Mouse (Mus musculus): ENCODE results near the gene Mybl2. TPM values are rescaled to one million over a fixed set of nuclear protein-coding genes. Genes with fewer than 3 reads are reported as not detected.

Gene Mybl2
- polyA plus RNA-seq (2014; fragmentation: Illumina TruSeq; extraction: RNeasy Lipid Tissue Mini Kit (QIAGEN cat#74804); ENCODE audit: low read depth, low replicate concordance) = 1.1 TPM

DNA sequence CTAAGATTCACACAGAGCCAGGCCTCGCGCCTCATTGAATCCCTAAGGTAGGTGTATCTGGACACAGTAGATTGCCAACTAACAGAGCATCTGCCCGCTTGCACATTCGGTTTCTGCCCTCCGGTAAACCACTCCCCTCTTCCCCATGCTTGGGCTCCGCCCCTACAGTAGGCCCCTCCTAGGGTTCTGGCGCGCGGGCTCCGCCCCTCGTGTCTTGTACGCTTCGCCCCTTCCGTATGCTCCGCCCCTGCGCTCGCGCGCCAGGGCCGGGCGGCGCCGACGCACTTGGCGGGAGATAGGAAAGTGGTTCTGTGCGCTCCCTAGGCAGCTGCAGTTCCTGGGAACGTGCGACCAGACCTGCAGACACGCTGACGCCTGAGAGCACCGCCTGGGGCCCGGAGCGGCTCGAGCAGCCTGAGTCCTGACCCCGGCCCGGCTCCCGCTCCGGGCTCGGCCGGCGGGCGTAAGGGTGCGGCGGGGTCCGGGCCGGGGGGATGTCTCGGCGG, at the start of gene Mybl2:
TSS of gene Mybl2 (plus strand) at position 353 of the 506 bp plus-strand sequence.

DNA sequence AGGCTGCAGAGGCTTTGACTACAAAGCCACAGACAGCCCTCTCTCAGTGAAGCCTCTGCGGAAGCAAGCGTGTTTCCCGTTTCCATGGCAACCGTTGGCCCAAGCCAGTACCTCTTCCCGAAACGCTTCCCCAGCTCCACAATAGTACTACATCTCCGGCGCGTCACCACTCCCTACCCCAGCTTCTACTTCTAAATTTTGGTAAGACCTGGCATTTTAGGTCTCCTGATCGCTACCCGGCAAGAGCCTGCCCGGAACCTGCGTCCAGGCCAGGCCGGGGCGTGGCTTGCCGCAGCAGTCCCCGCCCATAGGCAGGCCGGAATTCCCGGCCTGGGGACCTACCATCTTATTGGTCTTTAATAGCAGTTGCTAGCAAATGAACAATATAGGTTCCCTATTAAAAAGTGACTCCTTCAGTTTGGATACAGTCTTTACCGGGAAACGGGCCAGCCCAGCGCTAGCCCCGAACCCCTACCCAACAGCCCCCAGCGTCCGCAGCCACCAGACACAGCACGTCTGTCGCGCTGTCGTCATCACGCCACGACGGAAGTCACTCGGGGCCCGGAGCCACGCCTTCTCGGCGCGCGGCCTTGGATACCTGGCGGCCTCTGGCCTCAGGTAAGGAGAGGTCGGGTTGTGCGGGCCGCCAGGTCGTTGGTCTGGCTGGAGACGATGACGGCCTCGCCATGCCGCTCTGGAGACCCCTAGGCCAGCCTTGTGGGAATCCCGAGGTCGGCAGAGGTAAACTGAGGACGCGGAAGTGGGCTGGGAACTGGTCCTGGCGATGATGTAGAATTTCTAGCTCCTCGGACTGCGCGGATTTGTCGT, 37.4 kb upstream of the Mybl2 start, which contains the start of gene Ift52:
TSS of gene Ift52 (plus strand) at position 439 of the 828 bp plus-strand sequence.

DNA sequence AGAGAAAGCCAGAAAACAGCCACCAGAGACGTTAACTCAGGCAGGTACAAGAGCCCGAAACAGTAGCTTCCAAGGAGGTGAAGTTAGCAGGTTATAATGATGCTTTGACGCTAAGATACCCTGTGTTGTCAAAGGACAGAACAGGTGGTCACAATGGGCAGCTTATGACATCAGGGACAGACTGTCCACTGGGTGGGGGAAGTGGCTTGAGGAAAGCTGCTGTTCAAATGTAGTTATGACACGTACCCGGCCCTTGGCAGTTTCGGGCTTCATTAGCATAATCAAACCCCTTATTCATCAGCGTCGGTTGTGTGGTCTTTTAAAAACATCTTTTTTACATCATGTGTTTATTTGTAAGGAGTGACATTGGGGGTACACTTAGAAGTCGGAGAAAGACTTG, 33.2 kb downstream of the Mybl2 start, which contains the start of gene Gtsf1l:
TSS of gene Gtsf1l (minus strand) at position 128 of the 400 bp plus-strand sequence.

Other genes starting within 250 kb of the Mybl2 start
- gene Srsf6, start 123.2 kb upstream of the Mybl2 start, polyA plus RNA-seq (2014; fragmentation: Illumina TruSeq; extraction: RNeasy Lipid Tissue Mini Kit (QIAGEN cat#74804); ENCODE audit: low read depth, low replicate concordance) = 100.0 TPM
- 0.53 TPM for gene L3mbtl1, start 111.2 kb upstream of the Mybl2 start, polyA plus RNA-seq (2014; fragmentation: Illumina TruSeq; extraction: RNeasy Lipid Tissue Mini Kit (QIAGEN cat#74804); ENCODE audit: low read depth, low replicate concordance)
- gene Sgk2, start 67.4 kb upstream of the Mybl2 start, polyA plus RNA-seq (2014; fragmentation: Illumina TruSeq; extraction: RNeasy Lipid Tissue Mini Kit (QIAGEN cat#74804); ENCODE audit: low read depth, low replicate concordance) = 0.57 TPM
- gene Ift52, start 37.3 kb upstream of the Mybl2 start, polyA plus RNA-seq (2014; fragmentation: Illumina TruSeq; extraction: RNeasy Lipid Tissue Mini Kit (QIAGEN cat#74804); ENCODE audit: low read depth, low replicate concordance) = 121 TPM
- gene Gtsf1l, start 33.2 kb downstream of the Mybl2 start, polyA plus RNA-seq (2014; fragmentation: Illumina TruSeq; extraction: RNeasy Lipid Tissue Mini Kit (QIAGEN cat#74804); ENCODE audit: low read depth, low replicate concordance) = 251 TPM
- gene Tox2, start 148.4 kb downstream of the Mybl2 start, polyA plus RNA-seq (2014; fragmentation: Illumina TruSeq; extraction: RNeasy Lipid Tissue Mini Kit (QIAGEN cat#74804); ENCODE audit: low read depth, low replicate concordance) = 4.4 TPM